7 mouse cellular contexts compared by ENCODE assay signal in genomic region chr10:24625060-24625701, GRCm38 (mm10). TPM values are rescaled to one million over a fixed set of nuclear protein-coding genes. Genes with fewer than 3 reads are reported as not detected.
DNase-seq lines count a peak whose midpoint lies in the region; ATAC-seq lines count a peak whose summit lies in the region.

No protein-coding gene starts in this region.

- H3K4me1 ChIP-seq in hindbrain, embryonic 16.5 days (ENCODE audit: control insufficient read depth, insufficient read depth, low read depth, low read length): no peaks in the 10 kb centered on the region
- H3K4me1 ChIP-seq in midbrain, embryonic 15.5 days: 0 out of 2 replicates have a peak, but pooled peaks cover 3% of the 10 kb centered on the region

- no peaks in the 10 kb centered on the region for H3K9me3 ChIP-seq in hindbrain, embryonic 16.5 days (ENCODE audit: control insufficient read depth, low read length)
- no peaks in the 10 kb centered on the region for H3K9me3 ChIP-seq in midbrain, embryonic 15.5 days

- DNase-seq in cerebellum, postnatal 14 days: peak; percentile 86 to 92
- DNase-seq in frontal cortex, postnatal 25 days (ENCODE audit: low spot score in 2 of 2): peak; percentile 84 to 92
- DNase-seq in left cerebral cortex, postnatal 14 days (ENCODE audit: low spot score in 2 of 2): peak; percentile 89 to 90
- DNase-seq in spleen, adult 18-20 months: peak; percentile 59 to 84

- intact Hi-C loops in left cerebral cortex, postnatal 14 days (cut with DNase I): loop anchor here (5.0 kb wide), 1 partner anchor 308 kb away; no protein-coding TSS in a partner anchor

- peak overlapping the region; percentile 33 for H3K4me2 ChIP-seq in hindbrain, embryonic 16.5 days (ENCODE audit: low read length)
- H3K4me2 ChIP-seq in midbrain, embryonic 15.5 days: peak overlapping the region; percentile 28

- H3K9ac ChIP-seq in hindbrain, embryonic 16.5 days (ENCODE audit: low read depth, low read length): peak overlapping the region; percentile 52; the same call in 1 of the 2 replicates
- no peak overlapping the region for H3K9ac ChIP-seq in midbrain, embryonic 15.5 days

- H3K36me3 ChIP-seq in hindbrain, embryonic 16.5 days (ENCODE audit: control insufficient read depth, insufficient read depth, low read length): no peaks in the 10 kb centered on the region
- no peaks in the 10 kb centered on the region for H3K36me3 ChIP-seq in midbrain, embryonic 15.5 days (replicated peaks)

- H3K27me3 ChIP-seq in hindbrain, embryonic 16.5 days (replicated peaks; ENCODE audit: control insufficient read depth, insufficient read depth, low read length): no peaks in the 10 kb centered on the region
- no peaks in the 10 kb centered on the region for H3K27me3 ChIP-seq in midbrain, embryonic 15.5 days (replicated peaks)

- peak; percentile 64 for ATAC-seq in activated CD4-positive, CD25-positive, alpha-beta regulatory T cell, adult 4 months
- peak; percentile 79 for ATAC-seq in hindbrain, embryonic 16.5 days
- peak; percentile 77 for ATAC-seq in midbrain, embryonic 15.5 days (replicated peaks)

- H3K4me3 ChIP-seq in hindbrain, embryonic 16.5 days (ENCODE audit: low read length): no peak overlapping the region
- H3K4me3 ChIP-seq in midbrain, embryonic 15.5 days: no peak overlapping the region

- 32% methylated on average over 24 of the region's 24 CpGs for WGBS in hindbrain, embryonic 16.5 days
- WGBS in midbrain, embryonic 15.5 days: 29% methylated on average over 24 of the region's 24 CpGs

- H3K27ac ChIP-seq in hindbrain, embryonic 16.5 days (ENCODE audit: low read depth, low read length): no peak overlapping the region
- H3K27ac ChIP-seq in midbrain, embryonic 15.5 days: no peak overlapping the region

RNA-seq across cellular contexts. Expression of gene Ccn2, which starts 29.9 kb away (rescaled TPM):
- not detected for polyA plus RNA-seq in activated CD4-positive, CD25-positive, alpha-beta regulatory T cell, adult 4 months (2017; shearing (Covaris generic))
- polyA plus RNA-seq in hindbrain, embryonic 16.5 days (2015; fragmentation: Nextera tagmentation; extraction: Ambion mirVana): 3.6 and 5.4 TPM in 2 replicates
- total RNA-seq in left cerebral cortex, postnatal 14 days (2021): 10 to 100 TPM; 30.4 to 35.1 TPM
- 3.5 and 4.6 TPM in 2 replicates for polyA plus RNA-seq in midbrain, embryonic 15.5 days (2015; fragmentation: Nextera tagmentation; extraction: Ambion mirVana)
